Mouse (Mus musculus) stomach, postnatal 0 days (tissue): ENCODE results near the gene Xxylt1. TPM values are rescaled to one million over a fixed set of nuclear protein-coding genes. Genes with fewer than 3 reads are reported as not detected.
A peak's percentile ranks its signal among the peaks of the same experiment; 100 is the strongest.

Source experiments
- ATAC-seq: fragments of 200-750 bp; cut with Nextera tagmentation; 2 replicates; pipeline ENCODE4 v1.8.0; 2017; ENCODE audit not compliant: low FRiP score, low TSS enrichment
- DNase-seq: peaks from one replicate; pipeline ENCODE4 v3.0.0-alpha.2; 2016; ENCODE audit warnings: low spot score
- H3K27ac ChIP-seq: fragments of 300-500 bp; sonication (generic); replicated peaks from 2 replicates; pipeline ENCODE4 v1.5.1; 2014; ENCODE audit warnings: mild to moderate bottlenecking, control low read depth
- H3K27me3 ChIP-seq: fragments of 300-500 bp; sonication (generic); 2 replicates; pipeline ENCODE4 v1.6.1; 2014; ENCODE audit warnings: low read length; ENCODE audit not compliant: control insufficient read depth, insufficient read depth
- H3K36me3 ChIP-seq: fragments of 300-500 bp; sonication (generic); 2 replicates; pipeline ENCODE4 v1.6.1; 2014; ENCODE audit warnings: low read length, mixed read lengths; ENCODE audit not compliant: control insufficient read depth, insufficient read depth
- H3K4me1 ChIP-seq: fragments of 300-500 bp; sonication (generic); replicated peaks from 2 replicates; pipeline ENCODE4 v1.6.1; 2014; ENCODE audit warnings: antibody characterized with exemption; ENCODE audit not compliant: control insufficient read depth, insufficient read depth
- H3K4me2 ChIP-seq: fragments of 300-500 bp; sonication (generic); replicated peaks from 2 replicates; pipeline ENCODE4 v1.6.1; 2014; ENCODE audit warnings: low read depth, mild to moderate bottlenecking, control low read depth, moderate library complexity
- H3K4me3 ChIP-seq: fragments of 300-500 bp; sonication (generic); 2 replicates; pipeline ENCODE4 v1.5.1; 2014; ENCODE audit warnings: low read depth, low read length, control low read depth
- H3K9ac ChIP-seq: fragments of 300-500 bp; sonication (generic); 2 replicates; pipeline ENCODE4 v1.6.1; 2014; ENCODE audit warnings: mild to moderate bottlenecking, low read length, control low read depth, mixed read lengths
- H3K9me3 ChIP-seq: fragments of 300-500 bp; sonication (generic); 2 replicates; pipeline ENCODE4 v1.6.1; 2016; ENCODE audit warnings: low read length; ENCODE audit not compliant: control insufficient read depth
- CTCF ChIP-seq: IDR thresholded peaks from 2 replicates; pipeline ENCODE4 v1.5.1; 2016; ENCODE audit warnings: antibody characterized with exemption, low read depth, mild to moderate bottlenecking, moderate library complexity
- EP300 ChIP-seq: optimal IDR thresholded peaks from 2 replicates; pipeline ENCODE3; 2016; ENCODE audit warnings: antibody characterized with exemption
- WGBS: fragments of 180-500 bp; shearing (Covaris S2); extraction: QIAGEN DNeasy Blood & Tissue Kit; methylation state at CpG from one replicate; pipeline ENCODE4 v1.1.7; 2014; 5-methylcytosine and 5-hydroxymethylcytosine counted together
- polyA plus RNA-seq: library from polyadenylated mRNA; unstranded; fragments of >200 nt; fragmentation: Nextera tagmentation; extraction: Ambion mirVana; gene quantifications from 2 replicates; pipeline ENCODE4 v1.2.1, GENCODE M21; 2015

Xxylt1 gene
- polyA plus RNA-seq, 1 experiment from 2014 or later: 7.2 TPM

- DNase-seq (no peak), ATAC-seq (no peak)
- Histone ChIP-seq H3K9ac (no peak overlapping the region), H3K9me3 (no peaks in the 10 kb centered on the region), H3K4me2 (no peak overlapping the region), H3K4me1 (no peaks in the 10 kb centered on the region), H3K27ac (no peak overlapping the region), H3K36me3 (no peaks in the 10 kb centered on the region), H3K27me3 (no peaks in the 10 kb centered on the region), H3K4me3 (no peak overlapping the region)
- TF ChIP-seq EP300 (no peak), CTCF (no peak)
- WGBS: 96% methylated on average over 1 of the region's 1 CpGs
Observed at GRCm38 (mm10) chr16:31037431-31037830, 43.8 kb downstream of the Xxylt1 start.

GRCm38 (mm10) chr16:31035651-31036245 is 45.5 kb downstream of the Xxylt1 start:
- H3K4me2 ChIP-seq: no peak overlapping the region
- no peak overlapping the region for H3K4me3 ChIP-seq
- ATAC-seq: no peak
- no peak overlapping the region for H3K27ac ChIP-seq
- WGBS: 81% methylated on average over 8 of the region's 8 CpGs
- TF ChIP-seq CTCF: no peak
- no peak for TF ChIP-seq EP300
- H3K4me1 ChIP-seq: no peaks in the 10 kb centered on the region
- DNase-seq: no peak
- no peaks in the 10 kb centered on the region for H3K9me3 ChIP-seq
- no peak overlapping the region for H3K9ac ChIP-seq
- no peaks in the 10 kb centered on the region for H3K36me3 ChIP-seq
- no peaks in the 10 kb centered on the region for H3K27me3 ChIP-seq

GRCm38 (mm10) chr16:31035235-31035634 is 46.0 kb downstream of the Xxylt1 start:
- Histone ChIP-seq H3K27me3 (no peaks in the 10 kb centered on the region), H3K4me2 (no peak overlapping the region), H3K9ac (no peak overlapping the region), H3K4me1 (no peaks in the 10 kb centered on the region), H3K4me3 (no peak overlapping the region), H3K36me3 (no peaks in the 10 kb centered on the region), H3K9me3 (no peaks in the 10 kb centered on the region), H3K27ac (no peak overlapping the region)
- WGBS: 70% methylated on average over 7 of the region's 7 CpGs
- ATAC-seq (no peak), DNase-seq (no peak)
- TF ChIP-seq EP300 (no peak), CTCF (no peak)

- Histone ChIP-seq H3K4me3 (no peak overlapping the region), H3K36me3 (no peaks in the 10 kb centered on the region), H3K9ac (no peak overlapping the region), H3K4me1 (no peaks in the 10 kb centered on the region), H3K27ac (no peak overlapping the region), H3K27me3 (no peaks in the 10 kb centered on the region), H3K4me2 (no peak overlapping the region), H3K9me3 (no peaks in the 10 kb centered on the region)
- DNase-seq (no peak), ATAC-seq (no peak)
- no peak for TF ChIP-seq CTCF
- no peak for TF ChIP-seq EP300
- 71% methylated on average over 3 of the region's 3 CpGs for WGBS
Observed at GRCm38 (mm10) chr16:31034051-31034450, 47.2 kb downstream of the Xxylt1 start.

GRCm38 (mm10) chr16:31029739-31030485 is 51.3 kb downstream of the Xxylt1 start:
- WGBS: 75% methylated on average over 11 of the region's 11 CpGs
- Histone ChIP-seq H3K9me3 (no peaks in the 10 kb centered on the region), H3K36me3 (no peaks in the 10 kb centered on the region), H3K4me1 (no peaks in the 10 kb centered on the region), H3K9ac (no peak overlapping the region), H3K4me2 (no peak overlapping the region), H3K27ac (0 out of 2 replicates have a peak overlapping the region, but pooled peaks have one; percentile 24), H3K27me3 (no peaks in the 10 kb centered on the region), H3K4me3 (no peak overlapping the region)
- no peak for TF ChIP-seq CTCF
- TF ChIP-seq EP300: no peak
- DNase-seq (no peak), ATAC-seq (no peak)

GRCm38 (mm10) chr16:31027675-31028074 is 53.6 kb downstream of the Xxylt1 start:
- Histone ChIP-seq H3K9ac (no peak overlapping the region), H3K36me3 (no peaks in the 10 kb centered on the region), H3K9me3 (no peaks in the 10 kb centered on the region), H3K4me3 (no peak overlapping the region), H3K27ac (no peak overlapping the region), H3K27me3 (no peaks in the 10 kb centered on the region), H3K4me1 (no peaks in the 10 kb centered on the region), H3K4me2 (no peak overlapping the region)
- ATAC-seq: no peak
- no peak for TF ChIP-seq EP300
- TF ChIP-seq CTCF: no peak
- no peak for DNase-seq
